Mouse (Mus musculus): Measurements from ENCODE around the gene Galc. TPM values are rescaled to one million over a fixed set of nuclear protein-coding genes. Genes with fewer than 3 reads are reported as not detected.

The Galc gene
- polyA plus RNA-seq, 1 experiment, result 7.5 TPM

DNA sequence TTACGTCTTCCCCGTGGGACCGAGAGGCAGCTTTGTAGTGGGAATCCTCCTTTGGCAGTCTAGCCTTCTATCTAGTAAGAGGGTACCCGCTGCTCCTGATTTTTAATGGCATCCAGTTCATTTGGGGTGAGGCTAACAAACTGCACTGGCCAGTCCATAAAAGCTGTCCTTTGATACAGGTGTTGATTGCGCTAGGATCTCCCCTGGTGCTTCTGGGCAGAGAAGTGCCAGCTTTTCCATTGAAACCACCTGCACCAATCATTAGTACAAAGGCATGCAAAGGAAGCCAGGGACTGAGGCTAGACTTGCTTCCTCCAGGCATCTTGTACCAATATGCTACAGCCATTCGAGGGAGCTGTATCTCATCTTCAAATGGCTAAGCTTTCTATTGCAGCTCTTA, 98.4 kb downstream of the Galc start:
- Histone ChIP-seq H3K4me1 (ENCODE audit: control insufficient read depth, insufficient read depth, low read length) (no peaks in the 10 kb centered on the region), H3K27ac (ENCODE audit: control insufficient read depth, insufficient read depth, low read depth, low read length, poor library complexity) (no peak overlapping the region), H3K4me3 (replicated peaks; ENCODE audit: control insufficient read depth, low read depth, low read length) (no peak overlapping the region)
- TF ChIP-seq POLR2A (IDR thresholded peaks at IDR 0.05; ENCODE audit: borderline replicate concordance, control insufficient read depth, low read depth, low read length) (no peak), CTCF (IDR thresholded peaks at IDR 0.05; ENCODE audit: control insufficient read depth, insufficient read depth, low read length) (no peak)
- 78% methylated on average over 6 of the region's 6 CpGs for WGBS

Other genes with a start within 250 kb of the Galc start
- 7.7 and 14.1 TPM in 2 replicates for gene Gpr65, start 9.2 kb upstream of the Galc start, polyA plus RNA-seq (2011; ENCODE audit: insufficient read depth, insufficient read length, low replicate concordance, missing spikeins)

All from bone marrow, adult 2 months (tissue).